Mouse (Mus musculus): ENCODE results near the gene Prkg1. TPM values are rescaled to one million over a fixed set of nuclear protein-coding genes. Genes with fewer than 3 reads are reported as not detected.

Prkg1 gene
- polyA plus RNA-seq, 1 experiment, result 23.3 TPM

- Histone ChIP-seq H3K4me3 (ENCODE audit: insufficient read depth, low read length) (no peak overlapping the region), H3K27ac (ENCODE audit: insufficient read depth, low read length) (no peak overlapping the region), H3K4me1 (ENCODE audit: control insufficient read depth, insufficient read depth, low read length) (no peaks in the 10 kb centered on the region)
- TF ChIP-seq POLR2A (IDR thresholded peaks at IDR 0.05; ENCODE audit: low read depth, low read length) (no peak), CTCF (IDR thresholded peaks at IDR 0.05; ENCODE audit: borderline replicate concordance, insufficient read depth, low read length) (no peak)
Measured at GRCm38 (mm10) chr19:31210850-31211249, 554.0 kb downstream of the Prkg1 start.

- Histone ChIP-seq H3K27ac (ENCODE audit: insufficient read depth, low read length) (no peak overlapping the region), H3K4me3 (ENCODE audit: insufficient read depth, low read length) (no peak overlapping the region), H3K4me1 (ENCODE audit: control insufficient read depth, insufficient read depth, low read length) (no peaks in the 10 kb centered on the region)
- TF ChIP-seq POLR2A (IDR thresholded peaks at IDR 0.05; ENCODE audit: low read depth, low read length) (no peak), CTCF (IDR thresholded peaks at IDR 0.05; ENCODE audit: borderline replicate concordance, insufficient read depth, low read length) (no peak)
Measured at GRCm38 (mm10) chr19:31210449-31210848, 554.4 kb downstream of the Prkg1 start.

GRCm38 (mm10) chr19:31199583-31199982 lies 565.2 kb downstream of the Prkg1 start:
- no peak for TF ChIP-seq POLR2A (IDR thresholded peaks at IDR 0.05; ENCODE audit: low read depth, low read length)
- no peak for TF ChIP-seq CTCF (IDR thresholded peaks at IDR 0.05; ENCODE audit: borderline replicate concordance, insufficient read depth, low read length)
- no peaks in the 10 kb centered on the region for H3K4me1 ChIP-seq (ENCODE audit: control insufficient read depth, insufficient read depth, low read length)
- H3K27ac ChIP-seq (ENCODE audit: insufficient read depth, low read length), result no peak overlapping the region
- H3K4me3 ChIP-seq (ENCODE audit: insufficient read depth, low read length), result no peak overlapping the region

- Histone ChIP-seq H3K4me3 (ENCODE audit: insufficient read depth, low read length) (no peak overlapping the region), H3K4me1 (ENCODE audit: control insufficient read depth, insufficient read depth, low read length) (no peaks in the 10 kb centered on the region), H3K27ac (ENCODE audit: insufficient read depth, low read length) (no peak overlapping the region)
- TF ChIP-seq POLR2A (IDR thresholded peaks at IDR 0.05; ENCODE audit: low read depth, low read length), result no peak
- no peak for TF ChIP-seq CTCF (IDR thresholded peaks at IDR 0.05; ENCODE audit: borderline replicate concordance, insufficient read depth, low read length)
Measured at GRCm38 (mm10) chr19:31198461-31198860, 566.4 kb downstream of the Prkg1 start.

GRCm38 (mm10) chr19:31197076-31197475 lies 567.8 kb downstream of the Prkg1 start:
- H3K27ac ChIP-seq (ENCODE audit: insufficient read depth, low read length), result no peak overlapping the region
- TF ChIP-seq POLR2A (IDR thresholded peaks at IDR 0.05; ENCODE audit: low read depth, low read length) (no peak), CTCF (IDR thresholded peaks at IDR 0.05; ENCODE audit: borderline replicate concordance, insufficient read depth, low read length) (no peak)
- no peaks in the 10 kb centered on the region for H3K4me1 ChIP-seq (ENCODE audit: control insufficient read depth, insufficient read depth, low read length)
- H3K4me3 ChIP-seq (ENCODE audit: insufficient read depth, low read length), result no peak overlapping the region

GRCm38 (mm10) chr19:31188559-31189218 lies 576.1 kb downstream of the Prkg1 start:
- TF ChIP-seq CTCF (IDR thresholded peaks at IDR 0.05; ENCODE audit: borderline replicate concordance, insufficient read depth, low read length), result no peak
- TF ChIP-seq POLR2A (IDR thresholded peaks at IDR 0.05; ENCODE audit: low read depth, low read length), result no peak
- H3K4me1 ChIP-seq (ENCODE audit: control insufficient read depth, insufficient read depth, low read length), result no peaks in the 10 kb centered on the region
- H3K27ac ChIP-seq (ENCODE audit: insufficient read depth, low read length), result no peak overlapping the region
- H3K4me3 ChIP-seq (ENCODE audit: insufficient read depth, low read length), result no peak overlapping the region

- no peak for TF ChIP-seq POLR2A (IDR thresholded peaks at IDR 0.05; ENCODE audit: low read depth, low read length)
- TF ChIP-seq CTCF (IDR thresholded peaks at IDR 0.05; ENCODE audit: borderline replicate concordance, insufficient read depth, low read length), result no peak
- Histone ChIP-seq H3K27ac (ENCODE audit: insufficient read depth, low read length) (no peak overlapping the region), H3K4me3 (ENCODE audit: insufficient read depth, low read length) (no peak overlapping the region), H3K4me1 (ENCODE audit: control insufficient read depth, insufficient read depth, low read length) (peaks cover 5% of the 10 kb centered on the region)
Measured at GRCm38 (mm10) chr19:31180757-31181156, 584.1 kb downstream of the Prkg1 start.

GRCm38 (mm10) chr19:31177279-31177922 lies 587.4 kb downstream of the Prkg1 start:
- Histone ChIP-seq H3K4me3 (ENCODE audit: insufficient read depth, low read length) (no peak overlapping the region), H3K4me1 (ENCODE audit: control insufficient read depth, insufficient read depth, low read length) (peaks cover 5% of the 10 kb centered on the region), H3K27ac (ENCODE audit: insufficient read depth, low read length) (no peak overlapping the region)
- TF ChIP-seq POLR2A (IDR thresholded peaks at IDR 0.05; ENCODE audit: low read depth, low read length), result no peak
- no peak for TF ChIP-seq CTCF (IDR thresholded peaks at IDR 0.05; ENCODE audit: borderline replicate concordance, insufficient read depth, low read length)

GRCm38 (mm10) chr19:31170985-31171384 lies 593.8 kb downstream of the Prkg1 start:
- Histone ChIP-seq H3K4me3 (ENCODE audit: insufficient read depth, low read length) (no peak overlapping the region), H3K4me1 (ENCODE audit: control insufficient read depth, insufficient read depth, low read length) (peaks cover under 1% of the 10 kb centered on the region; the same call in 1 of the 2 replicates), H3K27ac (ENCODE audit: insufficient read depth, low read length) (no peak overlapping the region)
- TF ChIP-seq POLR2A (IDR thresholded peaks at IDR 0.05; ENCODE audit: low read depth, low read length) (no peak), CTCF (IDR thresholded peaks at IDR 0.05; ENCODE audit: borderline replicate concordance, insufficient read depth, low read length) (no peak)

- no peak overlapping the region for H3K27ac ChIP-seq (ENCODE audit: insufficient read depth, low read length)
- TF ChIP-seq POLR2A (IDR thresholded peaks at IDR 0.05; ENCODE audit: low read depth, low read length) (no peak), CTCF (IDR thresholded peaks at IDR 0.05; ENCODE audit: borderline replicate concordance, insufficient read depth, low read length) (no peak)
Measured at GRCm38 (mm10) chr19:31158944-31159460, 605.8 kb downstream of the Prkg1 start.

More at GRCm38 (mm10) chr19:31158944-31159460, 605.8 kb downstream of the Prkg1 start:
- no peak overlapping the region for H3K4me3 ChIP-seq (ENCODE audit: insufficient read depth, low read length)
- H3K4me1 ChIP-seq (ENCODE audit: control insufficient read depth, insufficient read depth, low read length), result 0 out of 2 replicates have a peak, but pooled peaks cover 3% of the 10 kb centered on the region
